Mouse (Mus musculus): ENCODE measurements around the gene Pou3f3. TPM values are rescaled to one million over a fixed set of nuclear protein-coding genes. Genes with fewer than 3 reads are reported as not detected.

The Pou3f3 gene
- total and polyA plus RNA-seq, 3 experiments, result not detected

- no peaks in the 10 kb centered on the region for H3K79me2 ChIP-seq (ENCODE audit: control insufficient read depth, insufficient read depth, low read length, poor library complexity)
- TF ChIP-seq SIN3A (IDR thresholded peaks at IDR 0.05; ENCODE audit: low read length) (no peak), ETS1 (IDR thresholded peaks at IDR 0.05; ENCODE audit: low read depth, low read length) (no peak), POLR2A (IDR thresholded peaks at IDR 0.05; ENCODE audit: control insufficient read depth in 1 of 2, insufficient read depth in 1 of 2, low read depth in 1 of 2, low read length in 2 of 2, poor library complexity in 1 of 2) (no peak), MYB (IDR thresholded peaks at IDR 0.05; ENCODE audit: low read depth, low read length) (no peak), TCF12 (IDR thresholded peaks at IDR 0.05; ENCODE audit: low read depth, low read length) (no peak), CHD2 (IDR thresholded peaks at IDR 0.05; ENCODE audit: low read length) (no peak), TBP (IDR thresholded peaks at IDR 0.05; ENCODE audit: low read depth, low read length) (no peak), CTCF (IDR thresholded peaks at IDR 0.05 in 2 of 3, conservative IDR thresholded peaks at IDR 0.05 in 1 of 3; ENCODE audit: control insufficient read depth in 1 of 3, insufficient read depth in 1 of 3, low read depth in 2 of 3, low read length in 3 of 3, poor library complexity in 1 of 3, severe bottlenecking in 1 of 3) (no peak), ZNF384 (IDR thresholded peaks at IDR 0.05; ENCODE audit: low read depth, low read length) (no peak), KAT2A (conservative IDR thresholded peaks at IDR 0.05; ENCODE audit: low read depth, low read length) (no peak), GATA1 (IDR thresholded peaks at IDR 0.05; ENCODE audit: low read depth, low read length) (no peak), POLR2AphosphoS2 (IDR thresholded peaks at IDR 0.05; ENCODE audit: low read length) (no peak), NELFE (IDR thresholded peaks at IDR 0.05; ENCODE audit: low read depth, low read length) (no peak), MYC (IDR thresholded peaks at IDR 0.05; ENCODE audit: low read depth, low read length) (no peak), UBTF (IDR thresholded peaks at IDR 0.05; ENCODE audit: borderline replicate concordance, insufficient read depth, low read depth, low read length) (no peak), ZMIZ1 (IDR thresholded peaks at IDR 0.05; ENCODE audit: low read depth, low read length) (no peak), TAL1 (IDR thresholded peaks at IDR 0.05; ENCODE audit: low read length) (no peak)
- DNase-seq (ENCODE audit: low read depth, low spot score), result no peak
- H3K9me3 ChIP-seq (replicated peaks; ENCODE audit: insufficient read depth, low read length), result no peaks in the 10 kb centered on the region
- H3K9ac ChIP-seq (ENCODE audit: control insufficient read depth, low read depth, low read length, poor library complexity, severe bottlenecking), result no peak overlapping the region
- H3K36me3 ChIP-seq (ENCODE audit: control insufficient read depth in 1 of 2, insufficient read depth in 2 of 2, low read length in 2 of 2), result no peaks in the 10 kb centered on the region
- no peak overlapping the region for H3K27ac ChIP-seq (ENCODE audit: control insufficient read depth, low read depth, low read length)
- no peaks in the 10 kb centered on the region for H3K27me3 ChIP-seq (ENCODE audit: control insufficient read depth in 1 of 2, insufficient read depth in 2 of 2, low read length in 2 of 2)
- H3K4me1 ChIP-seq (ENCODE audit: control insufficient read depth in 1 of 2, insufficient read depth in 2 of 2, low read length in 2 of 2), result no peaks in the 10 kb centered on the region
- H3K4me3 ChIP-seq (ENCODE audit: control insufficient read depth in 1 of 2, insufficient read depth in 1 of 2, low read depth in 2 of 2, low read length in 2 of 2), result no peak overlapping the region
Observed at GRCm38 (mm10) chr1:42691202-42692170, 4.1 kb upstream of the Pou3f3 start.

- H3K27ac ChIP-seq (ENCODE audit: control insufficient read depth, low read depth, low read length), result no peak overlapping the region
- H3K9ac ChIP-seq (ENCODE audit: control insufficient read depth, low read depth, low read length, poor library complexity, severe bottlenecking), result no peak overlapping the region
- H3K9me3 ChIP-seq (replicated peaks; ENCODE audit: insufficient read depth, low read length), result no peaks in the 10 kb centered on the region
- no peak for DNase-seq (ENCODE audit: low read depth, low spot score)
- no peaks in the 10 kb centered on the region for H3K36me3 ChIP-seq (ENCODE audit: control insufficient read depth in 1 of 2, insufficient read depth in 2 of 2, low read length in 2 of 2)
- H3K4me1 ChIP-seq (ENCODE audit: control insufficient read depth in 1 of 2, insufficient read depth in 2 of 2, low read length in 2 of 2), result no peaks in the 10 kb centered on the region
- TF ChIP-seq EP300 (IDR thresholded peaks at IDR 0.05; ENCODE audit: low read depth in 1 of 2, low read length in 2 of 2), result no peak
- H3K4me3 ChIP-seq (ENCODE audit: control insufficient read depth in 1 of 2, insufficient read depth in 1 of 2, low read depth in 2 of 2, low read length in 2 of 2), result no peak overlapping the region
- H3K27me3 ChIP-seq (ENCODE audit: control insufficient read depth in 1 of 2, insufficient read depth in 2 of 2, low read length in 2 of 2), result no peaks in the 10 kb centered on the region
- no peaks in the 10 kb centered on the region for H3K79me2 ChIP-seq (ENCODE audit: control insufficient read depth, insufficient read depth, low read length, poor library complexity)
Observed at GRCm38 (mm10) chr1:42692221-42692620, 3.3 kb upstream of the Pou3f3 start.
